Mouse (Mus musculus) testis, adult 2 months (tissue): Measurements from ENCODE around the gene Arid1a.

Experiments used
- CTCF ChIP-seq: fragments of 200-500 bp; IDR thresholded peaks from 2 replicates; pipeline ENCODE4 v1.5.1; 2012; ENCODE audit warnings: low read depth, mild to moderate bottlenecking, inconsistent platforms, low read length, moderate library complexity; ENCODE audit not compliant: control insufficient read depth, insufficient read depth, insufficient replicate concordance
- POLR2A ChIP-seq: fragments of 200-500 bp; IDR thresholded peaks from 2 replicates; pipeline ENCODE4 v1.6.1; 2012; ENCODE audit warnings: low read depth, mild to moderate bottlenecking, inconsistent platforms, low read length, moderate library complexity; ENCODE audit not compliant: control insufficient read depth

DNA sequence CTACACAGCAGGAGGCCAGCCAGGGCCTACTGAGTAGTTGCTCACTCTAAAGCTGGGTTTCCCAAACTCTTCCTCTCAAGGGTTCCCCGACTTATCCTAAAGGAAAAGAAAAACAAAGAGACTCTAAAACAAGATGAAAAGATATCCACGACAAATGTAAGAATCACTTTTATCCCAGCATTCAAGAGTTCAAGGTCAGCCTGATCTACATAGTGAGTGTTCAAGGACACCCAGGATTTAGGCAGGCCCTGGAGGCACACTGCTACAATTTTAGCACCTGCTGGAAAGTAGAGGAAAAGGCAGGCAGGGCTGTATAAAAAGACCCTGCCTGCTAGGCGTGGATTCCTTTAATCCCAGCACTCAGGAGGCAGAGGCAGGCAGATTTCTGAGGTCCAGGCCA is 12.6 kb upstream of the Arid1a start:
- TF ChIP-seq CTCF = no peak
- TF ChIP-seq POLR2A = no peak
